Mouse (Mus musculus): ENCODE measurements around the gene Ubap1. TPM values are rescaled to one million over a fixed set of nuclear protein-coding genes. Genes with fewer than 3 reads are reported as not detected.

The Ubap1 gene
- polyA plus RNA-seq, 1 experiment from 2014 or later: 59.5 TPM

GRCm38 (mm10) chr4:41391015-41391414, 42.2 kb downstream of the Ubap1 start:
- no peaks in the 10 kb centered on the region for H3K27me3 ChIP-seq (ENCODE audit: control insufficient read depth, insufficient read depth, low read length)
- H3K9ac ChIP-seq (ENCODE audit: low read depth, low read length): no peak overlapping the region
- WGBS: 94% methylated on average over 2 of the region's 2 CpGs
- no peak overlapping the region for H3K4me2 ChIP-seq (replicated peaks; ENCODE audit: low read depth, low read length)
- no peaks in the 10 kb centered on the region for H3K4me1 ChIP-seq (ENCODE audit: control insufficient read depth, insufficient read depth, low read length)
- ATAC-seq (ENCODE audit: low FRiP score, low TSS enrichment): no peak
- H3K27ac ChIP-seq (ENCODE audit: low read depth, low read length): no peak overlapping the region
- H3K36me3 ChIP-seq (ENCODE audit: control insufficient read depth, insufficient read depth, low read length): peaks cover 72% of the 10 kb centered on the region
- H3K4me3 ChIP-seq (ENCODE audit: low read length): no peak overlapping the region
- H3K9me3 ChIP-seq (ENCODE audit: control insufficient read depth, low read length): no peaks in the 10 kb centered on the region

GRCm38 (mm10) chr4:41394651-41395050, 45.9 kb downstream of the Ubap1 start:
- Histone ChIP-seq H3K9ac (ENCODE audit: low read depth, low read length) (no peak overlapping the region), H3K4me3 (ENCODE audit: low read length) (no peak overlapping the region), H3K36me3 (ENCODE audit: control insufficient read depth, insufficient read depth, low read length) (peaks cover 45% of the 10 kb centered on the region), H3K9me3 (ENCODE audit: control insufficient read depth, low read length) (no peaks in the 10 kb centered on the region), H3K27ac (ENCODE audit: low read depth, low read length) (no peak overlapping the region), H3K4me1 (ENCODE audit: control insufficient read depth, insufficient read depth, low read length) (no peaks in the 10 kb centered on the region), H3K4me2 (replicated peaks; ENCODE audit: low read depth, low read length) (no peak overlapping the region), H3K27me3 (ENCODE audit: control insufficient read depth, insufficient read depth, low read length) (no peaks in the 10 kb centered on the region)
- WGBS: 77% methylated on average over 9 of the region's 9 CpGs
- ATAC-seq (ENCODE audit: low FRiP score, low TSS enrichment): no peak

- Histone ChIP-seq H3K4me1 (ENCODE audit: control insufficient read depth, insufficient read depth, low read length) (no peaks in the 10 kb centered on the region), H3K9ac (ENCODE audit: low read depth, low read length) (no peak overlapping the region), H3K27ac (ENCODE audit: low read depth, low read length) (no peak overlapping the region), H3K36me3 (ENCODE audit: control insufficient read depth, insufficient read depth, low read length) (peaks cover 36% of the 10 kb centered on the region; the same call in 1 of the 2 replicates), H3K4me2 (replicated peaks; ENCODE audit: low read depth, low read length) (no peak overlapping the region), H3K27me3 (ENCODE audit: control insufficient read depth, insufficient read depth, low read length) (no peaks in the 10 kb centered on the region), H3K4me3 (ENCODE audit: low read length) (no peak overlapping the region), H3K9me3 (ENCODE audit: control insufficient read depth, low read length) (no peaks in the 10 kb centered on the region)
- no peak for ATAC-seq (ENCODE audit: low FRiP score, low TSS enrichment)
- WGBS: 93% methylated on average over 6 of the region's 6 CpGs
These were observed 49.6 kb downstream of the Ubap1 start for GRCm38 (mm10) chr4:41398353-41398752.

- peaks cover 31% of the 10 kb centered on the region for H3K36me3 ChIP-seq (ENCODE audit: control insufficient read depth, insufficient read depth, low read length)
- WGBS: 90% methylated on average over 5 of the region's 5 CpGs
These were observed 51.1 kb downstream of the Ubap1 start for GRCm38 (mm10) chr4:41399904-41400303.

GRCm38 (mm10) chr4:41401167-41401566, 52.4 kb downstream of the Ubap1 start:
- H3K4me1 ChIP-seq (ENCODE audit: control insufficient read depth, insufficient read depth, low read length): no peaks in the 10 kb centered on the region
- H3K9ac ChIP-seq (ENCODE audit: low read depth, low read length): no peak overlapping the region
- H3K9me3 ChIP-seq (ENCODE audit: control insufficient read depth, low read length): no peaks in the 10 kb centered on the region
- H3K36me3 ChIP-seq (ENCODE audit: control insufficient read depth, insufficient read depth, low read length): peaks cover 27% of the 10 kb centered on the region
- no peak overlapping the region for H3K4me2 ChIP-seq (replicated peaks; ENCODE audit: low read depth, low read length)
- H3K4me3 ChIP-seq (ENCODE audit: low read length): no peak overlapping the region
- no peak overlapping the region for H3K27ac ChIP-seq (ENCODE audit: low read depth, low read length)
- no peaks in the 10 kb centered on the region for H3K27me3 ChIP-seq (ENCODE audit: control insufficient read depth, insufficient read depth, low read length)
- ATAC-seq (ENCODE audit: low FRiP score, low TSS enrichment): no peak

More at GRCm38 (mm10) chr4:41399904-41400303, 51.1 kb downstream of the Ubap1 start:
- Histone ChIP-seq H3K9ac (ENCODE audit: low read depth, low read length) (no peak overlapping the region), H3K27ac (ENCODE audit: low read depth, low read length) (no peak overlapping the region), H3K4me1 (ENCODE audit: control insufficient read depth, insufficient read depth, low read length) (no peaks in the 10 kb centered on the region), H3K9me3 (ENCODE audit: control insufficient read depth, low read length) (no peaks in the 10 kb centered on the region), H3K27me3 (ENCODE audit: control insufficient read depth, insufficient read depth, low read length) (no peaks in the 10 kb centered on the region), H3K4me2 (replicated peaks; ENCODE audit: low read depth, low read length) (no peak overlapping the region), H3K4me3 (ENCODE audit: low read length) (no peak overlapping the region)
- no peak for ATAC-seq (ENCODE audit: low FRiP score, low TSS enrichment)

- H3K27ac ChIP-seq (ENCODE audit: low read depth, low read length): no peak overlapping the region
- no peaks in the 10 kb centered on the region for H3K27me3 ChIP-seq (ENCODE audit: control insufficient read depth, insufficient read depth, low read length)
- no peak for ATAC-seq (ENCODE audit: low FRiP score, low TSS enrichment)
- WGBS: 89% methylated on average over 5 of the region's 5 CpGs
- no peaks in the 10 kb centered on the region for H3K4me1 ChIP-seq (ENCODE audit: control insufficient read depth, insufficient read depth, low read length)
- H3K9me3 ChIP-seq (ENCODE audit: control insufficient read depth, low read length): no peaks in the 10 kb centered on the region
- no peak overlapping the region for H3K9ac ChIP-seq (ENCODE audit: low read depth, low read length)
- no peak overlapping the region for H3K4me2 ChIP-seq (replicated peaks; ENCODE audit: low read depth, low read length)
- peaks cover 27% of the 10 kb centered on the region for H3K36me3 ChIP-seq (ENCODE audit: control insufficient read depth, insufficient read depth, low read length)
- H3K4me3 ChIP-seq (ENCODE audit: low read length): no peak overlapping the region
These were observed 52.8 kb downstream of the Ubap1 start for GRCm38 (mm10) chr4:41401573-41401972.

GRCm38 (mm10) chr4:41406597-41406996, 57.8 kb downstream of the Ubap1 start:
- ATAC-seq (ENCODE audit: low FRiP score, low TSS enrichment): no peak
- Histone ChIP-seq H3K4me2 (replicated peaks; ENCODE audit: low read depth, low read length) (no peak overlapping the region), H3K27ac (ENCODE audit: low read depth, low read length) (no peak overlapping the region), H3K27me3 (ENCODE audit: control insufficient read depth, insufficient read depth, low read length) (no peaks in the 10 kb centered on the region), H3K4me1 (ENCODE audit: control insufficient read depth, insufficient read depth, low read length) (no peaks in the 10 kb centered on the region), H3K9me3 (ENCODE audit: control insufficient read depth, low read length) (no peaks in the 10 kb centered on the region), H3K9ac (ENCODE audit: low read depth, low read length) (no peak overlapping the region), H3K4me3 (ENCODE audit: low read length) (no peak overlapping the region), H3K36me3 (ENCODE audit: control insufficient read depth, insufficient read depth, low read length) (peaks cover 19% of the 10 kb centered on the region)
- WGBS: 84% methylated on average over 9 of the region's 9 CpGs

- Histone ChIP-seq H3K36me3 (ENCODE audit: control insufficient read depth, insufficient read depth, low read length) (peaks cover 14% of the 10 kb centered on the region), H3K4me2 (replicated peaks; ENCODE audit: low read depth, low read length) (no peak overlapping the region), H3K4me1 (ENCODE audit: control insufficient read depth, insufficient read depth, low read length) (no peaks in the 10 kb centered on the region), H3K9me3 (ENCODE audit: control insufficient read depth, low read length) (no peaks in the 10 kb centered on the region), H3K9ac (ENCODE audit: low read depth, low read length) (no peak overlapping the region), H3K27ac (ENCODE audit: low read depth, low read length) (no peak overlapping the region), H3K4me3 (ENCODE audit: low read length) (no peak overlapping the region), H3K27me3 (ENCODE audit: control insufficient read depth, insufficient read depth, low read length) (no peaks in the 10 kb centered on the region)
- WGBS: 93% methylated on average over 2 of the region's 2 CpGs
- ATAC-seq (ENCODE audit: low FRiP score, low TSS enrichment): no peak
These were observed 58.6 kb downstream of the Ubap1 start for GRCm38 (mm10) chr4:41407353-41407752.

- 92% methylated on average over 1 of the region's 1 CpGs for WGBS
- Histone ChIP-seq H3K27ac (ENCODE audit: low read depth, low read length) (no peak overlapping the region), H3K4me3 (ENCODE audit: low read length) (no peak overlapping the region), H3K9ac (ENCODE audit: low read depth, low read length) (no peak overlapping the region), H3K4me1 (ENCODE audit: control insufficient read depth, insufficient read depth, low read length) (no peaks in the 10 kb centered on the region), H3K27me3 (ENCODE audit: control insufficient read depth, insufficient read depth, low read length) (no peaks in the 10 kb centered on the region), H3K4me2 (replicated peaks; ENCODE audit: low read depth, low read length) (no peak overlapping the region), H3K9me3 (ENCODE audit: control insufficient read depth, low read length) (no peaks in the 10 kb centered on the region), H3K36me3 (ENCODE audit: control insufficient read depth, insufficient read depth, low read length) (peaks cover 5% of the 10 kb centered on the region; the same call in 1 of the 2 replicates)
- no peak for ATAC-seq (ENCODE audit: low FRiP score, low TSS enrichment)
These were observed 60.5 kb downstream of the Ubap1 start for GRCm38 (mm10) chr4:41409341-41409740.

GRCm38 (mm10) chr4:41416966-41417365, 68.2 kb downstream of the Ubap1 start:
- ATAC-seq (ENCODE audit: low FRiP score, low TSS enrichment): no peak
- H3K4me3 ChIP-seq (ENCODE audit: low read length): no peak overlapping the region
- H3K9ac ChIP-seq (ENCODE audit: low read depth, low read length): no peak overlapping the region
- no peaks in the 10 kb centered on the region for H3K9me3 ChIP-seq (ENCODE audit: control insufficient read depth, low read length)
- H3K4me2 ChIP-seq (replicated peaks; ENCODE audit: low read depth, low read length): no peak overlapping the region
- H3K27ac ChIP-seq (ENCODE audit: low read depth, low read length): no peak overlapping the region
- no peaks in the 10 kb centered on the region for H3K4me1 ChIP-seq (ENCODE audit: control insufficient read depth, insufficient read depth, low read length)
- H3K36me3 ChIP-seq (ENCODE audit: control insufficient read depth, insufficient read depth, low read length): no peaks in the 10 kb centered on the region
- H3K27me3 ChIP-seq (ENCODE audit: control insufficient read depth, insufficient read depth, low read length): no peaks in the 10 kb centered on the region
